Mouse (Mus musculus) forebrain, embryonic 13.5 days (tissue): ENCODE measurements around the gene Gm11027. TPM values are rescaled to one million over a fixed set of nuclear protein-coding genes. Genes with fewer than 3 reads are reported as not detected.

ENCODE experiments used
- ATAC-seq: fragments of 200-750 bp; cut with Nextera tagmentation; 2 replicates; pipeline ENCODE4 v1.8.0; 2017
- H3K27ac ChIP-seq: fragments of 300-500 bp; sonication (generic); 2 replicates; pipeline ENCODE4 v1.5.1; 2015; ENCODE audit warnings: inconsistent platforms, mild to moderate bottlenecking, moderate library complexity
- H3K27me3 ChIP-seq: fragments of 300-500 bp; sonication (generic); 2 replicates; pipeline ENCODE4 v1.6.1; 2015; ENCODE audit warnings: mild to moderate bottlenecking, inconsistent platforms
- H3K36me3 ChIP-seq: fragments of 300-500 bp; sonication (generic); 2 replicates; pipeline ENCODE4 v1.6.1; 2015; ENCODE audit warnings: mild to moderate bottlenecking, inconsistent platforms; ENCODE audit not compliant: poor library complexity, severe bottlenecking
- H3K4me1 ChIP-seq: fragments of 300-500 bp; sonication (generic); 2 replicates; pipeline ENCODE4 v1.6.1; 2015; ENCODE audit warnings: inconsistent platforms
- H3K4me2 ChIP-seq: fragments of 300-500 bp; sonication (generic); 2 replicates; pipeline ENCODE4 v1.6.1; 2015; ENCODE audit warnings: inconsistent platforms, mild to moderate bottlenecking, moderate library complexity
- H3K4me3 ChIP-seq: fragments of 300-500 bp; sonication (generic); 2 replicates; pipeline ENCODE4 v1.5.1; 2015; ENCODE audit warnings: mild to moderate bottlenecking, inconsistent platforms
- H3K9ac ChIP-seq: fragments of 300-500 bp; sonication (generic); 2 replicates; pipeline ENCODE4 v1.6.1; 2015; ENCODE audit warnings: mild to moderate bottlenecking, inconsistent platforms
- H3K9me3 ChIP-seq: fragments of 300-500 bp; sonication (generic); replicated peaks from 2 replicates; pipeline ENCODE4 v1.6.1; 2016; ENCODE audit warnings: inconsistent platforms
- WGBS: fragments of 180-500 bp; shearing (Covaris S2); methylation state at CpG from one replicate; pipeline ENCODE4 v1.1.7; 2015; 5-methylcytosine and 5-hydroxymethylcytosine counted together
- polyA plus RNA-seq: library from polyadenylated mRNA; unstranded; fragments of >200 nt; fragmentation: Nextera tagmentation; extraction: Ambion mirVana; gene quantifications from 2 replicates; pipeline ENCODE4 v1.2.1, GENCODE M21; 2015

Gm11027 gene
- polyA plus RNA-seq, 1 experiment from 2014 or later: not detected

DNA sequence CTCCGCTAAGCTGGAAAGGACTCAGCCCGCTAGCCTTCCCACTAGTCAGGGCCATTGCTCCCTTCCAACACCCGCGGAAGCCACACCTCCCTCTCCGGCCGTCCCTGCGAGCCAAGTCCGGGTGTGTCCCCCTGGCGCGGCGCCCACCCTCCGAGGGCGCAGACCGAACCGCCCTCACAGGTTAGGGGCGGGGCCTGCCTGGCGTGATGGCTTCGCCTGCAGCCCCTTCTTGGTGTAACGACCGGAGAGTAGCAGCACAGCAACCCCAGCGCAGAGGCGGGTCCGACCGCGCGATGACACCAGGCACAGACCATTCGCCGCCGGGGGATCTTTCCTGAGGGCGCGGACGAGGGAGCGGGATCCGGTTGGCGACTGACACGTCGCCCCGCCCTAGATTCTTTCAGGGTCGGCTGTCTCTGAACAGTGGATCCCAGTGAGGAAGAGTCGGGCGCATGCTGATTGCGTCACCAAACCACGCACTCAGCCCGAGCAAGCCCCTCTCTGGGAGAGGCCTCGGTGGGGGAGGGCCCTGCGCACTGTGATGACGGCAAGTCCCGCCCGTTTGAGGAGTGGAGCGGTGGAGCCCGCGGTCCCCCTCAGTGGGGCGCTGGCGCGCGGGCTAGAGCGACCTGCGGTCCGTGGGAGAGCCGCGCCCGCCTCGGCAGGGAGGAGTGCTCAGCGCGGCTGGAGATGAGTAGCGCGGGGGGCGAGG lies 5.6 kb downstream of the Gm11027 start, which contains the start of gene Esyt2:
Esyt2 (plus strand) TSS at position 544 of the 712 bp plus-strand sequence.
- under 1% methylated on average over 68 of the region's 68 CpGs for WGBS
- Histone ChIP-seq H3K36me3 (no peaks in the 10 kb centered on the region), H3K27me3 (no peaks in the 10 kb centered on the region), H3K27ac (peak within 1 kb of the TSS; percentile 97), H3K9ac (peak within 1 kb of the TSS; percentile 89), H3K4me1 (peaks cover 16% of the 10 kb centered on the region), H3K4me2 (peak within 1 kb of the TSS; percentile 99), H3K9me3 (no peaks in the 10 kb centered on the region), H3K4me3 (peak within 1 kb of the TSS; percentile 79)
- peak; percentile 98 for ATAC-seq

DNA sequence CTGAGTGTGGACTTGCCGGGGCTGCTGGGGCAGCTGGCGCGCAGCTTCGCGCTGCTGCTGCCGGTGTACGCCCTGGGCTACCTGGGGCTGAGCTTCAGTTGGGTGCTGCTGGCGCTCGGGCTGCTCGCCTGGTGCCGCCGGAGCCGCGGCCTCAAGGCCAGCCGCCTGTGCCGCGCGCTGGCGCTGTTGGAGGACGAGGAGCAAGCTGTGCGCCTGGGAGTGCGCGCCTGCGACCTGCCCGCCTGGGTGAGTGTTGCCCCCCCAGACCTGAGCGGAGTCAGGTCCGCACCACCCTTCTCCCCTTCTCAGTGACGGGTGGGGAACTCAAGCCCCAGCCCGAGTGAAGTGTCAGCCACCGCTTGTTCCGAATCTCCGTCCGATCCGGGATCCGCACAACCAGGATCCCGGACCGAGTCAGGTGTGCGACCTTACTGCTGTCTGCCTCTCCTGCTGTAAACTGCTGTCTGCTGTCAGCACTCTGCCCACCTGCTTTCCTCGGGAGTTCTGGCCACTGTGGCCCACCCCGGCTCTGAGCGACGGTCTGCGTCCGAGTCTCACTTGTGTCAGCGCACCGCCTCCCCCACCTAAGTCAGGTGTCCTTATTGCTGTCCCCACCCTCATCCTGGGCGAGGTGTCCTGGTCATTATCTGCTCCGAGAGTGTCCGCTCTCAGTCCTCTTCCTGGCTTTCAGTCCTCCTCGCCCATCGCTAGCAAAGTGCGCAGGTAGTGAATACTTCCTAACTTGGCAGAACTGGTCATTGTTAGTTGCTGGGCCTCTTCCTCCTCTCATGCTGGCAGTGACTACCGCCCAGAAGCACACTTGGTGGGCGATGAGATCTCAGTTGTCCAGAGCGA lies 6.5 kb downstream of the Gm11027 start:
- H3K4me3 ChIP-seq: peak overlapping the region; percentile 79
- under 1% methylated on average over 55 of the region's 55 CpGs for WGBS
- peak; percentile 2; the same call in 1 of the 2 replicates for ATAC-seq

DNA sequence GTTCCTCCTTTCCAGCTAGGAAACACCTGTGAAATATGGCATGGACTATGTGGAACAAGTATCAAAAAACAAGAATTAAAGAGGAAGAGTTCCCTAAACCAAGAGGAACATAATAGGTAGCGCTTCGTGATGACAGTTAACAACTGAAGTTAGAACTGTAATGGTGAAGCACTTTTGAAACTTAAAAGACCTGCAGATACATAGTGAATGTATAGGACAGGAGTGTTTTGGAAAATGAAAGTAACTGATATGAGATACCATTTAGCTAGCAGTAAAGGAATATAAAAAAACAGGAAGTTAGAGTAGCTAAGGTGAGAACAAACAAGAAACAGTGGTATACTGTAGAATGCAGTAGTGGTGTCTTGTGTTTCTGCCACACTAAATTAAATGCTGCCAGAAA lies 7.7 kb downstream of the Gm11027 start:
- no peaks in the 10 kb centered on the region for H3K9me3 ChIP-seq

More for the DNA sequence above, 6.5 kb downstream of the Gm11027 start:
- Histone ChIP-seq H3K36me3 (no peaks in the 10 kb centered on the region), H3K4me2 (peak overlapping the region; percentile 99), H3K9ac (peak overlapping the region; percentile 89), H3K27me3 (no peaks in the 10 kb centered on the region), H3K9me3 (no peaks in the 10 kb centered on the region), H3K27ac (peak overlapping the region; percentile 97), H3K4me1 (peaks cover 16% of the 10 kb centered on the region)

DNA sequence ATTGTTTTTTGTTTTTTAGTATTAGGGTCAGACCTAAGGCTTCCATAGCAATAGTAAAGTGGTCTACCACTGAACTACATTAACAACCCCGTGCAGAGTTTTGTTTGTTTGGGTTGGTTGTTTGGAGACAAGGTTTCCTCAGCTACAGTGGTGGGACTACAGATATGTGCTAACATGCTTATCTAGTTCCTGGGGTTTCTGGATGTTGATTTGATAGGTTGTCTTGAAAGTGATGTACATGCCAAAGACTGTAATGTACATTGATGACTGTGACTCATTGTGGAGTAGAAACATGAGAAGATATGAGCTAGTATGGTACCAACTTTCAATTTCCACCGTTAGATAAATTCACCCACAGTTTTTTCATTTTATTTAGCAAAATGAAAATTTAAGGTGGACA lies 8.3 kb downstream of the Gm11027 start:
- Histone ChIP-seq H3K27me3 (no peaks in the 10 kb centered on the region), H3K27ac (no peak overlapping the region), H3K9me3 (no peaks in the 10 kb centered on the region), H3K4me2 (no peak overlapping the region), H3K36me3 (no peaks in the 10 kb centered on the region), H3K4me1 (peaks cover 16% of the 10 kb centered on the region), H3K9ac (no peak overlapping the region), H3K4me3 (no peak overlapping the region)
- ATAC-seq: no peak
- WGBS: 91% methylated on average over 2 of the region's 2 CpGs

More for the DNA sequence above, 7.7 kb downstream of the Gm11027 start:
- Histone ChIP-seq H3K4me1 (peaks cover 16% of the 10 kb centered on the region), H3K4me2 (0 out of 2 replicates have a peak overlapping the region, but pooled peaks have one; percentile 14), H3K27me3 (no peaks in the 10 kb centered on the region), H3K36me3 (no peaks in the 10 kb centered on the region), H3K4me3 (no peak overlapping the region), H3K27ac (no peak overlapping the region), H3K9ac (no peak overlapping the region)
- WGBS: 98% methylated on average over 2 of the region's 2 CpGs
- ATAC-seq: no peak

DNA sequence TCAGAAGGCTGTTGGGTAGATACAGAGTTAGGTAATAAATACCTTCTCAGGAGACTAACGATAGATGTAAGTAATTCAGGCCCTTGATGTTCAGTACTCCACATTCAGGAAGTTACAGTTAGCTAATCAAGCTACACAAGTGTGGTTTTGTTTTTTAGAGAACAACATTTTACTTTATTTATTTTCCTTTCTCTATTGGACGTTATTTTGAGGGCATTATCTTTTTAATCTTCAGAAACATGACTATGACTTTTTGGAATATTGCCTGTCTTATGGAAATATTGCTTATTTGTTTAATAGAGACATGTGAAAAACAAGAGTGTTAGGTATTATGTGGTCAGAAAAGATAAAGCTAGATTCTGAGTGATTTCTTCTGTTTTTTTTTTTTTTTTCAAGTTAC lies 18.0 kb downstream of the Gm11027 start:
- no peak overlapping the region for H3K4me2 ChIP-seq
- no peak overlapping the region for H3K27ac ChIP-seq
- no peak overlapping the region for H3K4me3 ChIP-seq
- no peak overlapping the region for H3K9ac ChIP-seq
- no peaks in the 10 kb centered on the region for H3K27me3 ChIP-seq
- no peaks in the 10 kb centered on the region for H3K4me1 ChIP-seq
- no peaks in the 10 kb centered on the region for H3K36me3 ChIP-seq
- no peaks in the 10 kb centered on the region for H3K9me3 ChIP-seq
- 86% methylated on average over 2 of the region's 2 CpGs for WGBS
- ATAC-seq: no peak

DNA sequence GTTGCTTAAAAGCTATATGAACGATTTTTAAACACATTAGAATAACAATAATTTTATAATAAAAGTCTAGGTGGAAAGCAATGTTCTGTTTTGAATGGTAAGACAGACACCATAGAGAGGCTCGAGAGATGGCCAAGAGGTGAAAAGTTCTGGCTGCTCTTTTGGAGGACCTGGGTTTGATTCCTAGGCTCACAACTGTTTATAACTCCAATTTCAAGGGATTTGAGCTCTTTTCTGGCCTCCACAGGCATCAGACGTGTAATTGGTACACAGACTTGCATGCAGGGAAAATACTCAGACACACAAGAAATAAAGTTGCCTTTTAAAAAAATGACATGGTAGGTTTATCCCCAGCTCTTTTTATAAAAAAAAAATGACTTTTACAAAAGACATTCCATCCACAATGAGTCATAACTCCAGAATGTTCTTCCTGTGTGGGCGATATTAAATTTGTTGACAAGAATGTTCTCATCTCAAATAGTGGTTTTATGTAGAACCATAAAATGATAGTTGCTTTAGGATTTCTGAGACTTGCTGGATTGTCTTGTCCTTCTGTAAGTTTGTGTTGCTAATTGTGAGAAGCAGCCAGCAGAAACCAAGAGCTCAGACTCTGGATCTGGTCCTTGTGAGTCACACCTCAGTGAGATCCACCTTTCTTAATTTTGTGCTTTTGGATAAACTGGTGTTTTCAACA lies 18.6 kb downstream of the Gm11027 start:
- no peaks in the 10 kb centered on the region for H3K9me3 ChIP-seq
- no peak overlapping the region for H3K27ac ChIP-seq
- H3K4me2 ChIP-seq: no peak overlapping the region
- no peak overlapping the region for H3K9ac ChIP-seq
- H3K4me1 ChIP-seq: no peaks in the 10 kb centered on the region
- WGBS: 84% methylated on average over 4 of the region's 4 CpGs
- H3K36me3 ChIP-seq: no peaks in the 10 kb centered on the region
- ATAC-seq: no peak
- no peaks in the 10 kb centered on the region for H3K27me3 ChIP-seq
- H3K4me3 ChIP-seq: no peak overlapping the region

DNA sequence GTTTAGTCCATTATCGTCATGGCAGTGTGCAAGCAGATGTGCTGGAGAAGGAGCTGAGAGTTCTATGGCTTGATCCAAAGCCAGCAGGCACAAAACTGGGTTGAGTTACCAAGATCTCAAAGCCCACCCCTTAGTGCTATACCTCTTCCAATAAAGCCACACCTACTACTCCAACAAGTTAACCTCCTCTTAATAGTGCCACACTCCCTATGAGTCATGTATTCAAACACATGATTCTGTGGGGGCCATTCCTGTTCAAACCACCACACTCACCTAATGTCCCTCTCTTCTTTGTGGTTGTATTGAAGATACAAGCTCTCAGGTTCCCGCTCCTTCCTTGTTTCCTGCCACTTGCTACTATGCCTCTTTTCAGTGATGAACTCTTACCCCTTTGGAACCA lies 24.7 kb downstream of the Gm11027 start:
- Histone ChIP-seq H3K4me1 (no peaks in the 10 kb centered on the region), H3K4me3 (no peak overlapping the region), H3K9ac (no peak overlapping the region), H3K4me2 (no peak overlapping the region), H3K27me3 (no peaks in the 10 kb centered on the region), H3K27ac (no peak overlapping the region), H3K9me3 (no peaks in the 10 kb centered on the region), H3K36me3 (no peaks in the 10 kb centered on the region)
- 94% methylated on average over 2 of the region's 2 CpGs for WGBS
- ATAC-seq: no peak

DNA sequence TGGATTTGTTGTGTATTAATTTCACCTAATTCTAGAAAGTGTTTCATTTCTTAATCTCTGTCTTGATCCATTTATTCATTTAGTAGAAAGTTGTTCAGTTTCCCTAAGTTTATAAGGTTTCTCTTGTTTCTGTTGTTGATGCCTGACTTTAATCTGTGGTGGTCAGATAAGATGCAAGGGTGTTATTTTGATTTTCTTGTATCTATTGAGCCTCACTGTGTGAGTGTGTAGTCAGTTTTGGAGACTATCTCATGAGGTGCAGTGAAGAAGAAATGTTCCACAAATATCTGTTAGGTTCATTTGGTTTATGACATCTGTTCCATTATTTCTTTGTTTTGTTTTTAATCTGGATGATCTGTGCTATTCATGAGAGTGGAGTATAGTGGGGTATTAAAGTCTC lies 27.0 kb downstream of the Gm11027 start:
- Histone ChIP-seq H3K4me1 (no peaks in the 10 kb centered on the region), H3K27ac (no peak overlapping the region), H3K9ac (no peak overlapping the region), H3K9me3 (no peaks in the 10 kb centered on the region), H3K27me3 (no peaks in the 10 kb centered on the region), H3K4me2 (no peak overlapping the region), H3K4me3 (no peak overlapping the region), H3K36me3 (no peaks in the 10 kb centered on the region)
- no peak for ATAC-seq

DNA sequence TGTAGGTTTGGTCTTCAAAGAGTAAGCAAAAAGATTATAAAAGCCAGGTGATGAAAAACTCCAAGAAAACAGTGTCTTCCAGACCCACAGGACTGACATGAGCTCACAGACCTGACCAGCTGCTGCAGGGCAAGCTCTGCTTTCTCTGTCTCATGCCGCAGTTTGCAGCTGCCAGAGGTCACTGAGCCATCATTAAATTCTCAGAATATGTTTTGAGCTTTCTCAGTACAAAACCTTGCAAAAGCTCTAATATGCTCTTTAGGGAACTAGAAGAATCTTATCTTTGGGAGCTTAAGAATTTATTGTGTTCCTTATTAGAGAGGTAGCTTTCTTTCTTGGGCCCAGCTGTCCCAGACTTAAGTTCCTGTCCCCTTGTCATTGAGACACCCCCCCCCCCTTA lies 30.9 kb downstream of the Gm11027 start:
- 80% methylated on average over 1 of the region's 1 CpGs for WGBS
- no peak for ATAC-seq
- Histone ChIP-seq H3K36me3 (no peaks in the 10 kb centered on the region), H3K9ac (no peak overlapping the region), H3K9me3 (no peaks in the 10 kb centered on the region), H3K27ac (no peak overlapping the region), H3K4me3 (no peak overlapping the region), H3K4me1 (no peaks in the 10 kb centered on the region), H3K27me3 (no peaks in the 10 kb centered on the region), H3K4me2 (no peak overlapping the region)

DNA sequence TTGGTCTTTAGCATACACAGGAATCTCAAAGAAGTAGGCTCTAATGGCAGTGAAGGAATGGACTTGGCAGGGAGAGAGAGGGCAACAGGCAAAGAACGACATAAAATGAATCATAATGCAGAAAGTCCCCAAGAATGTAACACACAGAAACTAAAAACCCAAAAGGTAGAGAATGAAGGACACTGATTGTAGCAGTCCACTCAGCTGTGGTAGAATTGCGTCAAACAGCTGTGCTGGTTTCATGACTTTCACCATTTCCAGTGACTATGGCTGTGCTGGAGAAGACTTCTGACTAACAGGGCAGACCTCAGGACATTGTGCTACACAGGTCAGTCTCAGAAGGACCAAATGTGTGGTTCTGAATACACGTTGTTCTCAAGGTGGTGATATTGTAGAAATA lies 32.7 kb downstream of the Gm11027 start:
- Histone ChIP-seq H3K4me2 (no peak overlapping the region), H3K36me3 (no peaks in the 10 kb centered on the region), H3K27me3 (no peaks in the 10 kb centered on the region), H3K9ac (no peak overlapping the region), H3K4me1 (no peaks in the 10 kb centered on the region), H3K9me3 (no peaks in the 10 kb centered on the region), H3K4me3 (no peak overlapping the region), H3K27ac (no peak overlapping the region)
- WGBS: 94% methylated on average over 3 of the region's 3 CpGs
- ATAC-seq: no peak

DNA sequence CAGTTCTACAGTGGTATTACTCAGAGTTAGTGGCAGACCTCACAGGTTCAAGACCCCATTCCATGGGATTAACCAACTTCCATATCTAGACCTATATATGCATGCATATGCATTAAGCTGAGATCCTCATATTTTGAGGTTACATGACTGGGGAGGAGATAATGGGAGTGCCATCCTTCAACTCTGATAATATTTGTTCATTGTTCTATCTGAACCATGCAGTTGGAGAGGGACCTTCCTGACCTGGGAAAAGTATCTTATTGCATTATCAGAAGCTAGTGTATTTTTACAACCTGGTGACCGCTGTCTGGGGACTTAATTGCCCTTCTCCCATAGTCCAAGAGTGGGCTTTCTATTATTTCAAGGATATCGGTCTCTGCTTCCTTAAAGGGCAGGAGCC lies 33.4 kb downstream of the Gm11027 start:
- Histone ChIP-seq H3K36me3 (no peaks in the 10 kb centered on the region), H3K4me1 (no peaks in the 10 kb centered on the region), H3K9ac (no peak overlapping the region), H3K4me2 (no peak overlapping the region), H3K27ac (no peak overlapping the region), H3K4me3 (no peak overlapping the region), H3K9me3 (no peaks in the 10 kb centered on the region), H3K27me3 (no peaks in the 10 kb centered on the region)
- WGBS: 85% methylated on average over 2 of the region's 2 CpGs
- no peak for ATAC-seq

DNA sequence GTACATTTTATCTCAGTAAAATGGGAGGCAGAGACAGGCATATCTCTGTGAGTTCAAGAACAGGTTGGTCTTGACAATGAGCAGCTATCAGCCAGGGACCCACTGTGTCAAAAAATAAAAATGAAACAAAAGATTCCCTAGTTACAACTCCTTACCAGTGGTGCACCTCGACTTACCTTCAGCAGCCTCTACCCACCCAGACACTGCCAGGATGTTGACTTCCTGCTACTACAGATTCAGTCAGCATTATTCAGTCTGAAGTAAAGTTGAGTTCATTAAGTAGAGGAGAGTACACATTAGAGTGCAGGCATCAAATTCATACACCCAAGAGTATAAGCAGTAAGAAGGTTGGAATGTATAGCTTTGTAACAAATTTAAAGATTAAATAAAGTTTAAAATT lies 38.6 kb downstream of the Gm11027 start:
- no peak overlapping the region for H3K9ac ChIP-seq
- no peak overlapping the region for H3K4me3 ChIP-seq
- ATAC-seq: no peak
- no peaks in the 10 kb centered on the region for H3K4me1 ChIP-seq
- WGBS: 95% methylated on average over 1 of the region's 1 CpGs
- no peaks in the 10 kb centered on the region for H3K27me3 ChIP-seq
- H3K9me3 ChIP-seq: no peaks in the 10 kb centered on the region
- no peak overlapping the region for H3K4me2 ChIP-seq
- no peaks in the 10 kb centered on the region for H3K36me3 ChIP-seq
- no peak overlapping the region for H3K27ac ChIP-seq
